Mouse (Mus musculus) heart, adult 10 weeks (tissue): ENCODE results near the gene Gpr82. TPM values are rescaled to one million over a fixed set of nuclear protein-coding genes. Genes with fewer than 3 reads are reported as not detected.

Source experiments
- polyA plus RNA-seq: library from polyadenylated mRNA; stranded (reverse); fragments of 350-450 nt; fragmentation: Illumina TruSeq; extraction: RNeasy Lipid Tissue Mini Kit (QIAGEN cat#74804); gene quantifications from one replicate; pipeline ENCODE4 v1.2.3, GENCODE M21; 2014; ENCODE audit warnings: low read depth, low replicate concordance

Gpr82 gene
- not detected for polyA plus RNA-seq

DNA sequence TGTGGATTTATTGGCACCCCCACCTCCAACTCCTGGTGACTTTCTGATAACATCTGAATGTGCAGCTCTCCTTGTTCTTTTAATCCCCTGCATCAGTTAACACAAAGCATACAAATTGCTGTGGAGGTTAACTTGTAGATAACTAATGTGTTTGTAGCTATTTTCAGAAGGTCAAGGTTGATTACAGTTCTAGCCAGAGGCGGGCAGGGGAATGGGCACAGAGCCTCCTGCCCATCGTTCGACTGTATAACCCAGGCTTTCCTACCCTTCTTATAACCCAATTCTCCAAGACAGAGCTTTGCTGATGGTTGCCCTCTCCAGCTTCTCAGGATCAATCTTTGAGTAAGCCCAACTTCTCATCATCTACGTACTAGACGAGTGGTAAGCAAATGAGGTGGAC is at the start of gene Gpr82:
Gene Gpr82, plus strand, starts transcription at position 301 of the 400 bp plus-strand sequence.

DNA sequence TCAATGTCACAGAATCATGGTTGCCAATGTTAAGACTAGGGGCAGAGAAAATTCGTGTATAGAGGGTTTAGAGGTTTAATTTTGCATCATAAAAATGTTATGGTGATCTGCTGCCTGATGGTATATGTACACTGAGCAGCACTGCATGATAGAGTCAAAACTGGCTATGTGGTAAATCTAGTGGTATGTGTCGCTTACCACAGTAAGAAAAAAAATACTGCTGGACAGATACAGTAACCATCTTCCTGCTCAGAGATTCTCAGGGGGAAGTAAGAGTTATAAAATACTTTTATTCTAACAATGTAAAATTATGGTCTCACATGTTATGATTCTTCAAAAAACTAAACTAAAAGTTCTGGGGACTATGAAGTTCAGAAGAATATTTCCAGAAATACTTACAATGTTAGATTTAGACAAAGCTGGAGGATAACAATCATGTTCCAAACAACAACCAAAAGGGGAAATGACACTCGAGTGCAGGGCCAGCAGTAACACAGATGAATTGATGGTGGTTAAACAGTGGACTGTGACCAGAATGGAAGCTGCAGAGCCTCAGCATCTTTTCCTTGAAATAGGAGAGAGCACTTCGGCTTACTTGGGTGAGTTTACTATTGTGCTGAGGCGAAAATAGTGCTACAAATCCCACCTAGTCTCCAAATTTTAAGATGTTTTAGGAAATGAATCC is 29.4 kb upstream of the Gpr82 start, which contains the start of gene Gpr34:
Gene Gpr34, plus strand, starts transcription at position 491 of the 685 bp plus-strand sequence.

Other genes starting within 250 kb of the Gpr82 start
- gene Nyx, start 195.3 kb upstream of the Gpr82 start, polyA plus RNA-seq, result 0.29 TPM
- gene Gpr34, start 29.3 kb upstream of the Gpr82 start, polyA plus RNA-seq, result 2.4 TPM
- gene Cask, start 190.0 kb downstream of the Gpr82 start, polyA plus RNA-seq, result 8.7 TPM